Mouse (Mus musculus) lung, postnatal 10 days (tissue): Measurements from ENCODE around the gene 9530068E07Rik.
A peak's percentile ranks its signal among the peaks of the same experiment; 100 is the strongest.
"Not testable (repeated sequence)": the region's sequence is repeated elsewhere in the genome, so short reads cannot be mapped to it uniquely, and the experiment has no call there.

Experiments
- DNase-seq: peaks from one replicate; pipeline ENCODE4 v3.0.0; 2021

9530068E07Rik gene

GRCm38 (mm10) chr11:52374340-52374739, 21.9 kb upstream of the 9530068E07Rik start:
- DNase-seq = peak; percentile 79

DNA sequence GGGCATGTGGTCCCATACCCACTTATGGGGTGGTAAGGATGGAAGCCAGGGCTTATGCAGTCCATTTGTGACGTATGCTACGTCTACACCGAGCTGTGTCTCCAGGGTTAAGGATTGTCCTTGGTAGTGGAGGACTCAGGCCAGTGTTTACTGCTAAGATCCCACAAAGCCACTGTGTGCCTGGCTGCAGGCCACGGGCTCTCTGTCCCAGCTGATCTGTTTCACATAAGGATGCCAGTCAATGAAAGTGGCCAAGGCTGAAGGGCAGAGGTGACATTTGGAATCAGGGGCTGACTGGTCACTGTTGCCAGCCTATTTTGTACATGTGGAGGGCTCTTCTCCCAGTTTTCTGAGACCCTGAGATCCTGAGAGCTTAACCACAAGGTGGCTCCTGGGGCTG, 18.6 kb upstream of the 9530068E07Rik start:
- no peak for DNase-seq

DNA sequence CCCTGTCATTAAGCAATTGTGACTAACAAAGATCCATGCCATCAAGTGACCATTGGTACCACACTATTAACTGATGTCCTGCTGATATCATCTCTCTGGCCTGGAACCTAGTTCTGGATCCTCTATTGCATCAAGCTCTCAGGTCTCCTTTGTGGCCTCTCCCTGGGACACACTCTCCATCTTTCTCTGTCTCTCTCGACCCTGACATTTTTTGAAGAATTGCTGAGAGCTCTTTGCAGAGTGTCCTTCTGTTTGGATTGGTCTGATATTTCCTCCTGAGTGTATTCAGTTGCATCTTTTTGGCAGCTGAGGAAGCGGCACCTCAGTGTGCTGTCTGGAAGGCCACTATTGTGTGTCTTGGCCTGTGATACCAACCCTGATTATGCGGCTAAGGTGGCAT, 17.0 kb upstream of the 9530068E07Rik start:
- DNase-seq = no peak

DNA sequence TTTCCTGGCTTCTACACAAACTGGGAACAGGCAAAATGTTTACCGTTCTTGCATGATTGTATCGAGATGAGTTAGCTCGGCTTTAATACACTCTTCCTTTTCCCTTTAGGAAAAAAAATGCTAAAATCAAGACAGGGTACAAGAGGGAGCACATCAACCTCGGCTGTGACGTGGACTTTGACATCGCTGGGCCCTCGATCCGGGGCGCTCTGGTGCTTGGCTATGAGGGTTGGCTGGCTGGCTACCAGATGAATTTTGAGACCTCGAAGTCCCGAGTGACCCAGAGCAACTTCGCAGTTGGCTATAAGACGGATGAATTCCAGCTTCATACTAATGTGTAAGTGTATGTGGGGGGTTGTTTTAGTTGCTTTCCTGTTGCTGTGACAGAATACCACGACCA, 12.5 kb upstream of the 9530068E07Rik start:
- DNase-seq = no peak

GRCm38 (mm10) chr11:52384667-52385066, 11.6 kb upstream of the 9530068E07Rik start:
- no peak for DNase-seq

DNA sequence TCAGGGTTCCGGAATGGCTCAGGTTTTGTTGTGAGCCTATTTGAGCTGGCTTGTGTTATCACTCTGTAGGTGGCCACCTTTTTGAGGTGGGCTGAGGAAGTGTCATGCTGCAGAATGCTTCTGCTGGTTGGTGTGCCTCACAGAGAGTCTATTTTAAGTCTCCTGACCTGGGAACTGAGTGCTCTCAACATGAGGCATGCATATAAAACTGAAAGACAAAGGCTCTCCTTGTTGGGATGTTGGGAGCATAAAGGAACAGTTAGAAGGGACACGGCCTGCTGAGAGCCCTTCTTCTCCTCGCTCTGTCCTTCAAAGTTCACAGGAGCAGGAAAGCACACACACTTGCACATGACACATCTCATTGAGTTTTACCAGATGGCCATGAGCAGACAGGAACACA, 9.3 kb upstream of the 9530068E07Rik start:
- no peak for DNase-seq

DNA sequence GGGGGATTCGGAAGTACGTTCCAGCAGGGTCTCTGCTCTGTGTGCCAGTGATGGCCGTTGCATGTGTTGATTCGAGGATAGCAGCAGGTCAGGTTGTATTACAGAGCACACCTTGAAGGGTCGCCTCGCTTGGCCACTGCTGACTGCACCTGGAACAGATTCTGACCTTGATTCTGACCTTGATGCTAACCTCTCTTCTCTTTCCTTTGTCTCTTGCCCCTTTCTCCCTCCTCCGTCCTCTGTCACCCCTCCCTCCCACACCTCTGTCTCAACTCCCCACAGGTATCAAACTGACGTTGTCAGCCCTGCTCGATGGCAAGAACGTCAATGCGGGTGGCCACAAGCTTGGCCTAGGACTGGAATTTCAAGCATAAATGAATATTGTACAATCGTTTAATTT, 8.1 kb upstream of the 9530068E07Rik start:
- DNase-seq = no peak

DNA sequence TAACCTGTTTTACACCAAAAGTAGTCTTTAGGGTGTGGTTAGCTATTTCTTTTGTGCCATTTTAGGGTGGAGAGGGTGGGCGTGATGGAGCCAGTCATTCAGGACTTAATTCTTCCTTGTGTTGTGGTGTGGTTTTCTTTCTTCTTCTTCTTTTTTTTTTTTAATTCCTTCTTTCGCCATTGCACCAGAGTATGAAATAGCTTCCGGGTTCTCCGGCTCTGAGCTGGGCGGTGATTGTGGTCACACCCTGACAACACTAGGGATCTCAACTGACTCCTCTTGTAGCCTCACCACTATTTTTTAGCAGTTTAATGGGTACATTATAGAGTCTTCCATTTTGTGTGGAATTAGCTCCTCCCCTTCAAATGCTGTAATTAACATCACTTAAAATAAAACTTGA, 7.2 kb upstream of the 9530068E07Rik start:
- not testable (repeated sequence) for DNase-seq

DNA sequence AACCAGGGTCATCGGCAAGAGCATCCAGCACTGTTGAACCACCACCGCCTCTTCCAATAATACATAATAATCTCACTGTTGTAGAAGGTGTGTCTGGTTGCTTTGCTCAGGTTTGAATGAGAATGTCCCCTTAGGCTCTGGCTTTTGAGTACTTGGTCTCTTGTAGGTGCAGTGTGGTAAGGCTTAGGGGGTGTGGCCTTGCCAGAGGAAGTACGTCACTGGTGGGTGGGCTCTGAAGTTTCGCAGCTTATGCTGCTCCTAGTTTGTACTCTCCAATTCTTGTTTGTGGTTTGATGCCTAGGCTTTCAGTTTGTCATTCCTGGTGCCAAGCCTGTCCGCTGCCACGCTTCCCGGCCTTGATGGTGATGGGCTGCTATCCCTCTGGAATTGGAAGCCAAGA, 6.3 kb upstream of the 9530068E07Rik start:
- DNase-seq = no peak

GRCm38 (mm10) chr11:52394494-52394893, 1.7 kb upstream of the 9530068E07Rik start:
- DNase-seq = no peak

GRCm38 (mm10) chr11:52395343-52395742, 885 bp upstream of the 9530068E07Rik start:
- no peak for DNase-seq

- DNase-seq = peak; percentile 62
Observed at GRCm38 (mm10) chr11:52396597-52397188, 465 bp downstream of the 9530068E07Rik start.

GRCm38 (mm10) chr11:52397385-52397987, 1.3 kb downstream of the 9530068E07Rik start:
- peak; percentile 29 for DNase-seq

DNA sequence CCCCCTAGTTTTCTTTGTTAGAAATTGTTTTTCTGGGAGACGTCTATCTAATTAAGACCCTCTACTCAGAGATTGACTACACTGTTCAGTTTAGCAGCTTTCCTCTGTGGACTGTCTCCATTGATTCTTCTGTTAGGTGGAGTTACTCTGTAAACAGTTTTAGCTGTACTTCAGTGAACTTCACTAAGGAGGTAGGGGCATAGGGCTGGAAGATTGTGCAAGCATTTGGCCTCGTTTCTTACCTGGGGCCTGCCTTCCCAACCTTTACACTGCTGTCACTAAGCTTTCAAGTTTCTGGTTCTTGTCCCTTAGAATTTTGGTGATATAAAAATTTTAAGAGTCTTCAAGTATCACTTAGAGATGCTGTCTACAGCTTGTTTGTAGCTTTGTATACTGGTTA, 5.2 kb downstream of the 9530068E07Rik start:
- DNase-seq = no peak

DNA sequence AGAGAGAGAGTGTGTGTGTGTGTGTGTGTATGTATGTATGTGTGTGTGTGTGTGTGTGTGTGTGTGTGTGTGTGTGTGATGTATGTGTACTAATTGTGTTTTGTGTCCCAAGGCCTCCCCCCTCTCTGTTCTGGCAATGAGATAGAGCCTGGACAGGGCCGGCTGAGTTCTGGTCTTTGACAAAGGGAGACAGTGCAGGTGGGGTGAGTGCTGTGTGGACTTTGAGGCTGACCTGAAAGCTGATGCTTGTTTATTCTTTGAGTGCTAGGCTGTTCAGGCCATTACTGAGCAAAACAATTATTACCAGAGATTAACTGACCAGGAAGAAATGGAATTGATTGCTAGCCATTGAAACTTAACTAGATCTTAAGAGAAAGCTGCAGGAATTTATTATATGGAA, 6.3 kb downstream of the 9530068E07Rik start:
- no peak for DNase-seq

- DNase-seq = no peak
Observed at GRCm38 (mm10) chr11:52404209-52404608, 8.0 kb downstream of the 9530068E07Rik start.

GRCm38 (mm10) chr11:52405196-52405688, 9.0 kb downstream of the 9530068E07Rik start:
- no peak for DNase-seq

DNA sequence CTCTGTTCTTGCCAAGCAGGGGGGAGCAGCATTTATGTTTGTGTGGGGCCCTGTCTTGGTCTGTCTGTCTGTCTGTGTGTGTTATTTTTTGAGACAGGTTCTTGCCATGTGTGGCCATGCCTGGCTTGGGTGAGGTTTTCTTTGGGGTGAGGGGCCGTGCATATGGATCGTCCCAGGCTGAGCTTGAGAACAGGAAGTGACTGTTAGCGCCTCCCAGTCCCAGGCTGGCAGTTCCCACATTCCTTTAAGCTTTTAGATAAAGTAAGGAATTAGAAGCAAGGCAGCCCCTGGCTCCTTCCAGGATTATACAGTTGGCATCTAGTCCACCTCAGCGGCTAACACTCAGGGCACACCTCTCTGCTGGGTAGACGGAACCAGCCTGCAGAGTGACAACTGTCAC, 13.1 kb downstream of the 9530068E07Rik start:
- DNase-seq = no peak

DNA sequence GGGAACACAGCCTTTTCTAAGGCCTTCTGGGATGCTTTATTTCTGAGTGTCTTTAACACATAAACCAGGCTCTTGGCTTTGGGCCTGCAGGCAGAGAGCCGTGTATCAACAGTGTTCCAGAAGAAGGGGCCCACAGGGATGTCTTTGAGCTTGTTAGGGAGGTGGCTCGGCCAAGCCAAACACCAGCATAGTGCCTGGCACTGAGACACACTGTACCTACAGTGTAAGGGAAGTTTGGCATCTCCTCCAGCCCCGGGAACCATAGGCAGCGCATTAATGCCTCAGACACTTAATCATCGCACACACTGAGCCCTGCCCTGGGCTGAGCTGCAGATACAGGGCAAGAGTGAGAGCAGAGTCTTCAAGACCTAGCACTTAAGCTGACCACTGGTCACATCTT, 22.1 kb downstream of the 9530068E07Rik start:
- DNase-seq = no peak

DNA sequence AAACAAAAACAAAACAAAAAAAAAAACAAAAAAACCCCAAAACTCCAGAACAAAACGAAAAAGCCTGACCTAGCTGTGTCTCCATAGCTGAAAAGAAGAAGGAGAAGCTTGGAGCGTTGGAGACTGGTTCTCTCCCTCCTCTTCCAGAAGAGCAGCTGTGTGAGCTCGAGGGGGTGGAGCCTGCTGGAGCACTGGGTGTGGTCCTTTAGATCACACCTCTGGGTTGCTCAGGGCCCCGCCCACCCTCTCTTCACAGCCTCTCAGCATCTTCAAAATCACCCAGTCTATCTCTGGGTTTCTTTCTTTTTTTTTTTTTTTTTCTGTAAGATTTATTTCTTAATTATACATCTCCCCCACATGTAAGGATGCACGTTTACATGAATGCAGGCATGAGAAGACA, 23.0 kb downstream of the 9530068E07Rik start:
- peak; percentile 64 for DNase-seq

GRCm38 (mm10) chr11:52419861-52420260, 23.6 kb downstream of the 9530068E07Rik start:
- DNase-seq = no peak

- no peak for DNase-seq
Observed at GRCm38 (mm10) chr11:52420296-52421052, 24.2 kb downstream of the 9530068E07Rik start.

DNA sequence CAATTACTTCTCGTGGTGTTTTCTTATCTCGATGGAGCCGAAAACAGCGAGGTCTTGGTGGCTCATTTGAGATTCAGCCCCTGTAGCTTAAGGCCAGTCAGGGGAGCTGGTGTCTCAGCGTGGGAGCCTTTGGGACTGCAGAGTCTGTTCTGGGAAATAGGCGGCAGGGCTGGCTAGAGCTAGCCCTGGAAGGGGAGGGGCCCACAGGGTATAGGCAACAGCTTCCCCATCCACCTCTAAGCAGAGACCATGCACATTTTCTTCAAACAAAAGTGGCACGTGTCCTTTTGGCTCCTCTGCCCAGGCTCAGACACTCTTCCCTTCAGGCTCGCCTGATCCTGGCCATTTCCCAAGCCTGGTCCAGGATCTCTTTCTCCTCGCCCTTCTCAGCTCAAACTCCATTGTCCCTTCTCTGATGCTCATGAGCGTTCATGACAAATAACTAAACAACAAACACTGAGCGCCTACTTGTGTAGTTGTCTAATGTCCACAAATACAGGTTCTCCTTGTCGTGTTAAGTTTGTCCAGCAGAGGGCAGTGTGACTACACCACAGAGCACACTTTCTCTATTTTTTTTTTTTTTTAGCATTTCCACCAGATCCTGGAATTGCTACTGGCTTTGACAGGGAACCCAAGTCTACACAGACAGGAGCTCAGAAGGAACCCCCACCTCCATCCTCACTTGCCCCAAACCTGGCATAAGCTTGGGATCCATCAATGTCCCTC, 25.0 kb downstream of the 9530068E07Rik start:
- DNase-seq = peak; percentile 75
